Mouse (Mus musculus) C2C12 (cell line): ENCODE data around the gene Cdc34.

Experiments
- CEBPB ChIP-seq: IDR thresholded peaks from one replicate; pipeline ENCODE4 v1.6.1; 2011; ENCODE audit warnings: low read depth, mild to moderate bottlenecking, control low read depth, moderate library complexity
- CTCF ChIP-seq: IDR thresholded peaks from one replicate; pipeline ENCODE4 v1.5.1; 2011; ENCODE audit not compliant: control insufficient read depth, insufficient read depth, insufficient read length
- MYOG ChIP-seq: IDR thresholded peaks from one replicate; pipeline ENCODE4 v1.6.1; 2011; ENCODE audit not compliant: control insufficient read depth, insufficient read length; ENCODE audit errors: extremely low read depth
- USF1 ChIP-seq: IDR thresholded peaks from one replicate; pipeline ENCODE4 v1.6.1; 2011; ENCODE audit warnings: low read depth, mild to moderate bottlenecking, control low read depth, moderate library complexity

DNA sequence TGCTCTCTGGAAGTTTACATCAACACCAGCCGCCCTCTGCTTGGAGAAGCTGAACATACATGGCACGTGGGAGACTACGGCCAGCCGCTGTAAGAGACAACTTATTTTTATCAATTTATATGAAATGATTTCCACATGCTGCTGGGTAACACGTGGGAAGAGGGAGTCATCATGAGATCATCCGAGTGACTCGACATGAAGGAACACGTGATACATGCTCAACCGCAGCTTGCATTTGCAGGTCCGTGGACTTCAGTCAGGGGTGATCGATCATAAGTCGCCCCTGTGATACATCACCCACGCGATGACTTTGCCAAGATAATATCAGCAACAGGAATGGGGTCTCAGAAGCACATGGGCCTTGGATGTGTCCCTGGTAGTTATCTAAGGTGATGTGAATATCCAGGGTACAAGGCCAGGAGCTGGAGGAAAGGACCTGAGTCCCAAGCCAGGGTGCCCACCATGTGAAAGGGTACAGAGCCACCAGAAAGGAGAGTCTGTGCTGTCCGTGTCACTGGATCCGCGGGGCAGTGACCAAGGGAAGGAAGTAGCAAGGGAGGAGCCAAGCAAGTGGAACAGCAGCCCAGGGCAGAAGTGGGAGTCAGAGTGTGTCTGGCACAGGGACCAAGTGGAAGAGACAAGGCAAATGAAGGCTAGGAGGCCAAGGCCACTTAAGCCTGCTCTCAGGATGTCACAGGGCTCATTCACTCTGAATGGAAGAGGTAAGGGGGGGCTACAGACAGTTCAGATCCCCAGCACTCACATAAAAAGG, 48.8 kb upstream of the Cdc34 start:
- TF ChIP-seq CEBPB (peak; percentile 71), CTCF (no peak), MYOG (no peak), USF1 (peak; percentile 97)
